Mouse (Mus musculus): ENCODE results near the gene Trim62. TPM values are rescaled to one million over a fixed set of nuclear protein-coding genes. Genes with fewer than 3 reads are reported as not detected.
"Not testable (repeated sequence)": the region's sequence is repeated elsewhere in the genome, so short reads cannot be mapped to it uniquely, and the experiment has no call there.

Gene Trim62
- polyA plus RNA-seq, 1 experiment from 2014 or later = 2.1 TPM

GRCm38 (mm10) chr4:128858226-128858625 lies 25.2 kb upstream of the Trim62 start:
- ATAC-seq; H3K4me3 ChIP-seq (ENCODE audit: low read depth, low read length); H3K4me2 ChIP-seq (replicated peaks; ENCODE audit: low read depth); H3K9ac ChIP-seq (ENCODE audit: low read depth, low read length); H3K36me3 ChIP-seq (ENCODE audit: control insufficient read depth, insufficient read depth); H3K4me1 ChIP-seq (replicated peaks; ENCODE audit: control insufficient read depth, insufficient read depth, low read length); H3K27me3 ChIP-seq (replicated peaks; ENCODE audit: control insufficient read depth, insufficient read depth, low read length); H3K9me3 ChIP-seq (ENCODE audit: control insufficient read depth); H3K27ac ChIP-seq (ENCODE audit: low read depth, low read length): not testable (repeated sequence)
- peak; percentile 82 for TF ChIP-seq CTCF (IDR thresholded peaks at IDR 0.05; ENCODE audit: low read depth)

DNA sequence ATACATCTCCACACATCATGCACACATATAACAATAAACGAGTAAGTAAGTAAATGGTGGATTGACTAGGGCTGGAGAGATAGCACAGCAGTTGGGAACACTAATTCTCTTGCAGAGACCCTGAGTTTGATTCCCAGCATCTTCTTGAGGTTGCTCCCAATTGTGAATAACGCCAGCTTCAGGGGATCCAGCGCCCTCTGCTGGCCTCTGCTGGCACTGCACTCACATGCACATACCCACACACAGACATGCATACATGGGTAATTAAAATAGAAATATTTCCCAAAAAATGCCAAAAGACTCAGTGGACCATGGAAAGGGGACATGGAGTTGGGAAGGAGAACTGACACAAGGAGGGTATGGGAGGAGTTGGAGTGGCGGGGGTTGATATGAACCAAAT lies 24.5 kb upstream of the Trim62 start:
- Histone ChIP-seq H3K4me2 (replicated peaks; ENCODE audit: low read depth) (no peak overlapping the region), H3K9ac (ENCODE audit: low read depth, low read length) (no peak overlapping the region), H3K27me3 (replicated peaks; ENCODE audit: control insufficient read depth, insufficient read depth, low read length) (no peaks in the 10 kb centered on the region), H3K36me3 (ENCODE audit: control insufficient read depth, insufficient read depth) (no peaks in the 10 kb centered on the region), H3K27ac (ENCODE audit: low read depth, low read length) (no peak overlapping the region), H3K4me3 (ENCODE audit: low read depth, low read length) (no peak overlapping the region), H3K9me3 (ENCODE audit: control insufficient read depth) (no peaks in the 10 kb centered on the region), H3K4me1 (replicated peaks; ENCODE audit: control insufficient read depth, insufficient read depth, low read length) (no peaks in the 10 kb centered on the region)
- TF ChIP-seq CTCF (IDR thresholded peaks at IDR 0.05; ENCODE audit: low read depth) = peak; percentile 52
- no peak for ATAC-seq
- WGBS = 70% methylated on average over 4 of the region's 4 CpGs

DNA sequence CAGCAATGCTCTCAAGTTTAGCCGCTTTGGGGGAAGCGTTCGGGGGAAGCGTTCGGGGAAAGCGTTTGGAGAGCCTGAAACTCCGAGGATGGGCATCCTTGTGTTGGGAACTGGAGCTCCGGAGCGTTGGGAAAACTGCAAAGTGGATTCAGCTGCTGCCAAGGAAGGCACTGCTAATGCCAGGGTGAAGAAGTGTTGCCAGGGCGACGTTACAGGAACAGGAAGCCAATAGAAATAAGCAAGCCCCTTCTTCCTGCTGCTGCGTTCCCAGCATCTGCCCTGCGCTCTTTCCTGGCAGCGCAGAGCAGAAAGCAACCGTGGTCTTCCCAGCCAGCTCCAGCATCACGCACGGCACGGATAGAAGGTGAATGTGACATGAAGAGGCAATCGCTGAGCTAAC lies 10.4 kb upstream of the Trim62 start:
- Histone ChIP-seq H3K9ac (ENCODE audit: low read depth, low read length) (no peak overlapping the region), H3K4me1 (replicated peaks; ENCODE audit: control insufficient read depth, insufficient read depth, low read length) (no peaks in the 10 kb centered on the region), H3K9me3 (ENCODE audit: control insufficient read depth) (no peaks in the 10 kb centered on the region), H3K36me3 (ENCODE audit: control insufficient read depth, insufficient read depth) (no peaks in the 10 kb centered on the region), H3K4me3 (ENCODE audit: low read depth, low read length) (no peak overlapping the region), H3K4me2 (replicated peaks; ENCODE audit: low read depth) (0 out of 2 replicates have a peak overlapping the region, but pooled peaks have one; percentile 10), H3K27ac (ENCODE audit: low read depth, low read length) (no peak overlapping the region), H3K27me3 (replicated peaks; ENCODE audit: control insufficient read depth, insufficient read depth, low read length) (peaks cover 5% of the 10 kb centered on the region; the same call in 1 of the 2 replicates)
- no peak for ATAC-seq
- no peak for TF ChIP-seq CTCF (IDR thresholded peaks at IDR 0.05; ENCODE audit: low read depth)
- 53% methylated on average over 19 of the region's 19 CpGs for WGBS

GRCm38 (mm10) chr4:128874062-128874461 lies 9.3 kb upstream of the Trim62 start:
- Histone ChIP-seq H3K4me3 (ENCODE audit: low read depth, low read length) (no peak overlapping the region), H3K9ac (ENCODE audit: low read depth, low read length) (no peak overlapping the region), H3K4me1 (replicated peaks; ENCODE audit: control insufficient read depth, insufficient read depth, low read length) (no peaks in the 10 kb centered on the region), H3K36me3 (ENCODE audit: control insufficient read depth, insufficient read depth) (no peaks in the 10 kb centered on the region), H3K27ac (ENCODE audit: low read depth, low read length) (no peak overlapping the region), H3K9me3 (ENCODE audit: control insufficient read depth) (no peaks in the 10 kb centered on the region), H3K27me3 (replicated peaks; ENCODE audit: control insufficient read depth, insufficient read depth, low read length) (peaks cover 6% of the 10 kb centered on the region; the same call in 1 of the 2 replicates), H3K4me2 (replicated peaks; ENCODE audit: low read depth) (no peak overlapping the region)
- no peak for ATAC-seq
- 89% methylated on average over 17 of the region's 17 CpGs for WGBS
- TF ChIP-seq CTCF (IDR thresholded peaks at IDR 0.05; ENCODE audit: low read depth) = no peak

DNA sequence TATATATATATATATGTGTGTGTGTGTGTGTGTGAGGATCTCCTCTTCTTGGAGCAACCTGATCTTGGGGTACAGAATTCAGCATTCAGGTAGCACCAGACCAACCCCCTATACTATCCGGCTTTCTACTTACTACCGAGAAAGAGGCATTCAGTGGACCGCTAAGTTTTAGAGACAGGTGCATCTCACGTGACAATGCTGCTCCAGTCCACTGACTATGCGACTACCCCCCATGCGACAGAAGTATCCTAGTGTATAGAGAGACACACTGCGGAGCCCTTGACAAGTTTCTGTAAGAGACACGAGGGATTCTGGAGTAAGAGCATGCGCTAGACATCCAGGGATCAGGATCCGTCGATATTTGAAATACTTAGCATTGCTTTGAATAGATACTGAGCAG lies 7.9 kb upstream of the Trim62 start:
- no peak overlapping the region for H3K4me3 ChIP-seq (ENCODE audit: low read depth, low read length)
- H3K27ac ChIP-seq (ENCODE audit: low read depth, low read length) = no peak overlapping the region
- no peak overlapping the region for H3K9ac ChIP-seq (ENCODE audit: low read depth, low read length)
- peaks cover 10% of the 10 kb centered on the region; the same call in 1 of the 2 replicates for H3K27me3 ChIP-seq (replicated peaks; ENCODE audit: control insufficient read depth, insufficient read depth, low read length)
- 89% methylated on average over 11 of the region's 11 CpGs for WGBS
- no peak overlapping the region for H3K4me2 ChIP-seq (replicated peaks; ENCODE audit: low read depth)
- no peaks in the 10 kb centered on the region for H3K36me3 ChIP-seq (ENCODE audit: control insufficient read depth, insufficient read depth)
- ATAC-seq = no peak
- TF ChIP-seq CTCF (IDR thresholded peaks at IDR 0.05; ENCODE audit: low read depth) = no peak
- H3K9me3 ChIP-seq (ENCODE audit: control insufficient read depth) = no peaks in the 10 kb centered on the region
- H3K4me1 ChIP-seq (replicated peaks; ENCODE audit: control insufficient read depth, insufficient read depth, low read length) = no peaks in the 10 kb centered on the region

- ATAC-seq = no peak
- Histone ChIP-seq H3K9me3 (ENCODE audit: control insufficient read depth) (no peaks in the 10 kb centered on the region), H3K4me1 (replicated peaks; ENCODE audit: control insufficient read depth, insufficient read depth, low read length) (no peaks in the 10 kb centered on the region), H3K27ac (ENCODE audit: low read depth, low read length) (no peak overlapping the region), H3K4me3 (ENCODE audit: low read depth, low read length) (no peak overlapping the region), H3K9ac (ENCODE audit: low read depth, low read length) (no peak overlapping the region), H3K4me2 (replicated peaks; ENCODE audit: low read depth) (no peak overlapping the region), H3K27me3 (replicated peaks; ENCODE audit: control insufficient read depth, insufficient read depth, low read length) (peaks cover 10% of the 10 kb centered on the region; the same call in 1 of the 2 replicates), H3K36me3 (ENCODE audit: control insufficient read depth, insufficient read depth) (no peaks in the 10 kb centered on the region)
- no peak for TF ChIP-seq CTCF (IDR thresholded peaks at IDR 0.05; ENCODE audit: low read depth)
- 19% methylated on average over 6 of the region's 6 CpGs for WGBS
Observed at GRCm38 (mm10) chr4:128877520-128877919, 5.9 kb upstream of the Trim62 start.

All from intestine, postnatal 0 days (tissue).